Mouse (Mus musculus): ENCODE results near the gene Thbs2.
"Not testable (repeated sequence)": the region's sequence is repeated elsewhere in the genome, so short reads cannot be mapped to it uniquely, and the experiment has no call there.

Gene Thbs2

GRCm38 (mm10) chr17:14635546-14636323 is 58.3 kb downstream of the Thbs2 start:
- in situ Hi-C loops (cut with MboI, MseI) = no loop called here

DNA sequence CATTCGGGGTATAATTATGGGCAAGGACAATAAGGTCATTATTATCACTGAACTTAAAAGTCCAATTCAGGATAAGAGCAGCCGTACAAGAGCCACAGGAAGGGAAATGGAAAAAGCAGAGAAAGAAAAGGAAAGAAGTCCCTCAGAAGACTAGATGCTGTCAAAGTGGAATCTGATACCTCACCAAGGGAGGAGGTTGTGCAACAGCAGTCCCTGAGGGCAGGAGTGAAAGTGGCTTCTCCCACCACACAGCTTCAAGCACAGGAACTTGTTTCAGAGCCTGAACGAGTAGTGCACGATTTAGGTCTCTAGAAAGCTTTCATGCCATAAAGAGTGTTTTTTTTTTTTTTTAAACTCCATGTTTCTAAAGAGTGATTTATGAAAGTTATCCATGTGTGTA is 65.1 kb downstream of the Thbs2 start:
- in situ Hi-C loops (cut with MboI, MseI) = no loop called here

- in situ Hi-C loops (cut with MboI, MseI) = no loop called here
These were observed 66.2 kb downstream of the Thbs2 start for GRCm38 (mm10) chr17:14627828-14628338.

- in situ Hi-C loops (cut with MboI, MseI) = no loop called here
These were observed 69.6 kb downstream of the Thbs2 start for GRCm38 (mm10) chr17:14624433-14624832.

DNA sequence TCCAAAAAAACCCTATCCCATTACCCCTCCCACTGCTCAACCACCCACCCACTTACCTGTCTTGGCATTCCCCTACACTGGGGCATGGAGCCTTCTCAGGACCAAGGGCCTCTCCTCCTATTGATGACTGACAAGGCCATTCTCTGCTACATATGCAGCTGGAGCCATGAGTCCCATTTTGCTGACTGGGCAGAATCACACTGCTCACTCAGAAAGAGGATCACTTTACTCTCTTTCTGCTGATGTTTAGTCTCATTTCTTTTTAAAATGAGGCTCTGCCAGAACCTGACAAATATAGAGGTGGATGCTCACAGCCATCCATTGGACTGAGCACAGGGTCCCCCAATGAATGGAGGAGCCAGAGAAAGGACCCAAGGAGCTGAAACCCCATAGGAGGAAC is 73.0 kb downstream of the Thbs2 start:
- in situ Hi-C loops (cut with MboI, MseI) = not testable (repeated sequence)

- in situ Hi-C loops (cut with MboI, MseI) = no loop called here
These were observed 74.0 kb downstream of the Thbs2 start for GRCm38 (mm10) chr17:14620037-14620436.

DNA sequence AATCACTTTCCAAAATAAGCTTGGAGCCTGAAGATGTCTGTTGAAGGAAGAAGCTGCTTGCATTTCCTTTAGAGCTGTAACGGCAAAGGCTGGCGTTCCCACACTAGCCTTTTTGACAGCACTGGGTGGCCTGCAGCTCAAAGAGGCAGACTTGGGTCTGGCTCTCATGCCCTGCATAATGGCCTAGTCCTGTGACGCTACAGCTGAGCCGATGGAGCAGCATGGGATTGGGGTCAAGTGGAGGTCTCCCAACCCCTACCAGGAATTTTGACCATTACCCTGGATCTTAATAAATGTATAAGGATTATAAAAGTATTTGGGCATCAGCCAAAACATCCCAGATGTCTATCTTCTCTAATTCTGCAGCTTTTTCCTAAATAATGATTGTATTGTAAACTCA is 75.0 kb downstream of the Thbs2 start:
- in situ Hi-C loops (cut with MboI, MseI) = no loop called here

All from T-helper 17 cell (primary cell).